Mouse (Mus musculus): ENCODE results near the gene Sorcs3.

Gene Sorcs3

GRCm38 (mm10) chr19:48205929-48206814 lies at the start of gene Sorcs3:
Gene Sorcs3, plus strand, starts transcription at chr19:48206025.
- peak; percentile 12 to 16 for DNase-seq (ENCODE audit: low spot score in 2 of 2)

- DNase-seq (ENCODE audit: low spot score in 2 of 2) = no peak
Observed at GRCm38 (mm10) chr19:48165341-48165740, 40.5 kb upstream of the Sorcs3 start.

GRCm38 (mm10) chr19:48167110-48167509 lies 38.7 kb upstream of the Sorcs3 start:
- peak in 1 of 2 experiments; percentile 12 for DNase-seq (ENCODE audit: low spot score in 2 of 2)

GRCm38 (mm10) chr19:48168284-48168683 lies 37.5 kb upstream of the Sorcs3 start:
- no peak for DNase-seq (ENCODE audit: low spot score in 2 of 2)

GRCm38 (mm10) chr19:48174717-48175116 lies 31.1 kb upstream of the Sorcs3 start:
- no peak for DNase-seq (ENCODE audit: low spot score in 2 of 2)

GRCm38 (mm10) chr19:48203928-48204470 lies 1.8 kb upstream of the Sorcs3 start:
- peak; percentile 73 to 77 for DNase-seq (ENCODE audit: low spot score in 2 of 2)

GRCm38 (mm10) chr19:48204476-48204875 lies 1.3 kb upstream of the Sorcs3 start:
- DNase-seq (ENCODE audit: low spot score in 2 of 2) = peak in 1 of 2 experiments; percentile 16

GRCm38 (mm10) chr19:48204892-48205761 lies 698 bp upstream of the Sorcs3 start:
- DNase-seq (ENCODE audit: low spot score in 2 of 2) = peak; percentile 17 to 46

GRCm38 (mm10) chr19:48206861-48207730 lies 1.3 kb downstream of the Sorcs3 start:
- DNase-seq (ENCODE audit: low spot score in 2 of 2) = no peak

GRCm38 (mm10) chr19:48207731-48208370 lies 2.0 kb downstream of the Sorcs3 start:
- no peak for DNase-seq (ENCODE audit: low spot score in 2 of 2)

- DNase-seq (ENCODE audit: low spot score in 2 of 2) = no peak
Observed at GRCm38 (mm10) chr19:48215379-48215778, 9.6 kb downstream of the Sorcs3 start.

GRCm38 (mm10) chr19:48237786-48238372 lies 32.1 kb downstream of the Sorcs3 start:
- no peak for DNase-seq (ENCODE audit: low spot score in 2 of 2)

- no peak for DNase-seq (ENCODE audit: low spot score in 2 of 2)
Observed at GRCm38 (mm10) chr19:48238391-48238790, 32.6 kb downstream of the Sorcs3 start.

GRCm38 (mm10) chr19:48240960-48241359 lies 35.1 kb downstream of the Sorcs3 start:
- no peak for DNase-seq (ENCODE audit: low spot score in 2 of 2)

- no peak for DNase-seq (ENCODE audit: low spot score in 2 of 2)
Observed at GRCm38 (mm10) chr19:48244036-48244435, 38.2 kb downstream of the Sorcs3 start.

- DNase-seq (ENCODE audit: low spot score in 2 of 2) = no peak
Observed at GRCm38 (mm10) chr19:48259223-48259622, 53.4 kb downstream of the Sorcs3 start.

- peak; percentile 51 to 57 for DNase-seq (ENCODE audit: low spot score in 2 of 2)
Observed at GRCm38 (mm10) chr19:48260671-48261070, 54.8 kb downstream of the Sorcs3 start.

- no peak for DNase-seq (ENCODE audit: low spot score in 2 of 2)
Observed at GRCm38 (mm10) chr19:48263750-48264149, 57.9 kb downstream of the Sorcs3 start.

- no peak for DNase-seq (ENCODE audit: low spot score in 2 of 2)
Observed at GRCm38 (mm10) chr19:48280273-48280672, 74.4 kb downstream of the Sorcs3 start.

- no peak for DNase-seq (ENCODE audit: low spot score in 2 of 2)
Observed at GRCm38 (mm10) chr19:48282250-48282649, 76.4 kb downstream of the Sorcs3 start.
